Mouse (Mus musculus) MEL (cell line): ENCODE data around the gene Megf8.
A peak's percentile ranks its signal among the peaks of the same experiment; 100 is the strongest.

Experiments
- CHD2 ChIP-seq: IDR thresholded peaks from 2 replicates; pipeline ENCODE4 v1.6.1; 2011; ENCODE audit warnings: low read length, improper control_type of control experiment
- CTCF ChIP-seq, 3 experiments: IDR thresholded peaks in 2 of 3; conservative IDR thresholded peaks in 1 of 3; 2 replicates each; pipeline ENCODE4 v1.5.1; 2011 to 2012; ENCODE audit warnings: low read length in 3 of 3, low read depth in 2 of 3, mild to moderate bottlenecking in 2 of 3, improper control_type of control experiment in 1 of 3, inconsistent platforms in 1 of 3, mixed read lengths in 1 of 3, moderate library complexity in 1 of 3; ENCODE audit not compliant: control insufficient read depth in 1 of 3, insufficient read depth in 1 of 3, poor library complexity in 1 of 3, severe bottlenecking in 1 of 3
- EP300 ChIP-seq, 2 experiments: IDR thresholded peaks; 2 replicates each; pipeline ENCODE4 v1.6.1; 2011; ENCODE audit warnings: improper control_type of control experiment in 2 of 2, low read length in 2 of 2, low read depth in 1 of 2, mild to moderate bottlenecking in 1 of 2
- HCFC1 ChIP-seq: IDR thresholded peaks from 2 replicates; pipeline ENCODE4 v1.6.1; 2012; ENCODE audit warnings: low read depth, mild to moderate bottlenecking, inconsistent platforms, low read length, improper control_type of control experiment, moderate library complexity
- MAFK ChIP-seq: IDR thresholded peaks from 2 replicates; pipeline ENCODE4 v1.6.1; 2011; ENCODE audit warnings: low read depth, mild to moderate bottlenecking, low read length, improper control_type of control experiment, borderline replicate concordance
- MAX ChIP-seq: IDR thresholded peaks from 2 replicates; pipeline ENCODE4 v1.6.1; 2011; ENCODE audit warnings: low read length, improper control_type of control experiment
- NELFE ChIP-seq: IDR thresholded peaks from 2 replicates; pipeline ENCODE4 v1.6.1; 2011; ENCODE audit warnings: low read depth, low read length, improper control_type of control experiment
- POLR2A ChIP-seq, 2 experiments: IDR thresholded peaks; 2 replicates each; pipeline ENCODE4 v1.6.1; 2011 to 2012; ENCODE audit warnings: low read length in 2 of 2, mild to moderate bottlenecking in 2 of 2, control low read depth in 1 of 2, improper control_type of control experiment in 1 of 2, low read depth in 1 of 2, moderate library complexity in 1 of 2; ENCODE audit not compliant: control insufficient read depth in 1 of 2, insufficient read depth in 1 of 2, poor library complexity in 1 of 2
- ZMIZ1 ChIP-seq: IDR thresholded peaks from 2 replicates; pipeline ENCODE4 v1.6.1; 2012; ENCODE audit warnings: low read depth, mild to moderate bottlenecking, inconsistent platforms, low read length, improper control_type of control experiment, moderate library complexity
- ZNF384 ChIP-seq: IDR thresholded peaks from 2 replicates; pipeline ENCODE4 v1.6.1; 2012; ENCODE audit warnings: low read depth, mild to moderate bottlenecking, inconsistent platforms, low read length, improper control_type of control experiment

DNA sequence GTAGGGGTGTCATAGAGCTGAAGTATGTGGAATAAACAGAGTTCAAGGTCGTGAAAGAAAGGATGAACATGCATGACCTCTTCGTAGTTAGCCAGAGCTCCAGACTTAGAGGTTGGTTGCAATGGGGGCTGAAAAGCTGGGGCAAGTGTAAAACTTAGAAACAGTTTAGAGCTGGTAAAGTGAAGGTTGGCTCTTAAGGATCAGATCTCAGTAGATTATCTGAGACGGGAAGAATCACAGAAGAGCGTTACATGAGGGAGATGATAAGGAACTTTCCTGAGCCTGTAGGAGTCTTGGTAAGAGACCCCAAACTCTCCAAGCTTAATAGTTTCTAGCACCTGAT, 39.0 kb upstream of the Megf8 start:
- TF ChIP-seq POLR2A (IDR thresholded peaks at IDR 0.05; ENCODE audit: control insufficient read depth in 1 of 2, insufficient read depth in 1 of 2, low read depth in 1 of 2, low read length in 2 of 2, poor library complexity in 1 of 2) (no peak), NELFE (no peak), MAX (no peak), ZNF384 (no peak), CTCF (IDR thresholded peaks at IDR 0.05 in 2 of 3, conservative IDR thresholded peaks at IDR 0.05 in 1 of 3; ENCODE audit: control insufficient read depth in 1 of 3, insufficient read depth in 1 of 3, low read depth in 2 of 3, low read length in 3 of 3, poor library complexity in 1 of 3, severe bottlenecking in 1 of 3) (peak in 1 of 3 experiments; percentile 44; a peak in 2 of 6 replicates), EP300 (IDR thresholded peaks at IDR 0.05; ENCODE audit: low read depth in 1 of 2, low read length in 2 of 2) (no peak), ZMIZ1 (0 out of 2 replicates have a peak, but pooled peaks have one; percentile 39), HCFC1 (no peak), CHD2 (no peak), MAFK (no peak)
